Mouse (Mus musculus): ENCODE results near the gene Tas2r104. TPM values are rescaled to one million over a fixed set of nuclear protein-coding genes. Genes with fewer than 3 reads are reported as not detected.

Gene Tas2r104
- not detected for polyA plus RNA-seq (2014; fragmentation: Illumina TruSeq; extraction: RNeasy Lipid Tissue Mini Kit (QIAGEN cat#74804); ENCODE audit: low read depth, low replicate concordance)

DNA sequence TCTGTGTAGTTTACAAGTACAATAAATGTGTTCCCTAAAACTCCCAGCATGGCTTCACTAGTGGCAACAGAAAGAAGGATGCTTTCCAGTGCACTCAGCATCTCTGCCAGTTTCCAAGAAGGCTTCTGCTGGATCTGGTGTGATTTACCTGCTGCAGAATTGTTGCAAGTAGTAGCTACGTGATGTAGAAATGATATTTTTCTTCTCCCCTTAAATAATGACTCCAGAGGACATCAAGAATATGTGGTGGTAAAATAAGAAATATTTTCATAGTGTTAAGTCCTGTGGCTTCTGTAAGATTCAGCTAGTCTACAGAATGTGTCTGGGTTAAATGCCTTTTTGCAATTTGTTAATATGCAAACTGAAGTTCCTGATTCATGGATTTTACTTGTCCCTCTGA, at the start of gene Tas2r104:
Gene Tas2r104 (minus strand): TSS at position 101 of the 400 bp plus-strand sequence.

DNA sequence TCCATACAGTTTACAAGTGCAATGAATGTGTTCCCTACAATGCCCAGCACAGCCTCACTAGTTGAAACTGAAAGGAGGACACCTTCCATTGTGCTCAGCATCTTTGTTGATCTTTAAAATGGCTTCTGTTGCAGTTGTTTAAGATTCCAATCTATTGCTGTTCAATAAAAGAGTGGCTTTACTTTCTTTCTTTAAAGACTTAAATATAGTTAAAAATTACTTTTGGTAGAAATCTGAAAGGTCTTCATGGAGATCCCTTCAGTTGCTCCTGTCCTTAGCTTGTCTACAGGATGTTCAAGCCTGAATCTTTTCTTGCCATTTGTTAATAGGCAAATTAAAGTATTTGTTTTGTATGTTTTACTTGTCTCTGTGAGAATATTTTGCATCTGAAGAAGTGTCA, 4.4 kb upstream of the Tas2r104 start, which contains the start of gene Tas2r114:
Gene Tas2r114 (minus strand): TSS at position 101 of the 400 bp plus-strand sequence.

DNA sequence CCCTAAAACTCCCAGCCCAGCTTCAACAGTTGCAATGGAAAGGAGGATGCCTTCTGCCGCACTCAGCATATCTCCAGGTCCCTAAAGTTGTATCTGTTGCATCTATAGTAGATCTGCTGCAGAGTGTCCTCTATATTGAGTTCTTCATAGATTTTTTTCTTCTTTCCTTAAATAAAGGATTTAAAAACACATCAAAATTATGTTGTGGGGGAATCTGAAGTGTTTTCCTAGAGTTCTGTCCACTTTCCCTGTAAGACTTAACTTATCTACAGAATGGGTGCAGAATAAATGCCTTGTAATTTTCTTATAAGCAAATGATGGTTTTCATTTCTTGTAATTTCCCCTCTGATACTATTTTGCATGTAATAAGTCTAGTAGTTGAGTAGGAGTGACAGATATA, 1.9 kb upstream of the Tas2r104 start, which contains the start of gene Tas2r105:
Gene Tas2r105 (minus strand): TSS at position 101 of the 400 bp plus-strand sequence.

DNA sequence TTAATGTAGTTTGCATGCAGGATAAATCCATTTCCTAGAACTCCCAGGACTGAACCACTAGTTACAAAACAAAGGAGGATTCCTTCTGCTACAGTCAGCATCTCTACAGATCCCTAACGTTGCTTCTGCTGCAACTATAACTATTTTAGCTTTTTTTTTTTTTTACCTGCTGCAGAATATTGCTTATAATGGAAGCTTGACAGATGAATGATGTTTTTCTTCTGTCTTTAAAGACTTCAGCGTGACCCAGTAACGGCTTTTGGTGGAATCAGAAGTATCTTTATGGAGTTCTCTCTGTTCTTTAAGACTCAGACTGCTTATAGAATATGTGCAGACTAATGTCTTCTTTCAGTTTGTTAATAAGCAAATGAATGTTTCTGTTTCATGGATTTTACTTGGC, 6.8 kb downstream of the Tas2r104 start, which contains the start of gene Tas2r106:
Gene Tas2r106 (minus strand): TSS at position 101 of the 400 bp plus-strand sequence.

DNA sequence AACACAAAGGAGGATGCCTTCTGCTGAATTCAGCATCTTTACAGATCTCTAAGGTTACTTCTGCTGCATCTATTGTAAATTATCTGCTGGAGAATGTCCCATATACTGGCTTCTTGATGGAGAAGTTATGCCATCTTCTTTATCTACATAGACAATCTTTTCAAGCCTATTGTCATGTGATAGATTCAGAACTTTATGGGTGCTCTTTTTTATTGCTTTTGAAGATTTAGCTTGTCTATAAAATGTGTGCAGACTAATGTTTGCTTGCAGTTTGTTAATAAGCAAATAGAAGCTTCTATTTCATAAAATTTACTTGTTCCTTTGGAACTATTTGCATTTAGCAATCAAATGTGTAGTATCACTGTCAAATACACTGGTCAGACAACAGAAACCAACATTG, 25.5 kb downstream of the Tas2r104 start, which contains the start of gene Tas2r107:
Gene Tas2r107 (minus strand): TSS at position 101 of the 400 bp plus-strand sequence.

Other genes with a start within 250 kb of the Tas2r104 start
- not detected for gene 5430401F13Rik, start 199.3 kb downstream of the Tas2r104 start, polyA plus RNA-seq (2014; fragmentation: Illumina TruSeq; extraction: RNeasy Lipid Tissue Mini Kit (QIAGEN cat#74804); ENCODE audit: low read depth, low replicate concordance)
- gene Gm6619, start 199.3 kb downstream of the Tas2r104 start, polyA plus RNA-seq (2014; fragmentation: Illumina TruSeq; extraction: RNeasy Lipid Tissue Mini Kit (QIAGEN cat#74804); ENCODE audit: low read depth, low replicate concordance), result not detected
- gene Tas2r130, start 54.8 kb downstream of the Tas2r104 start, polyA plus RNA-seq (2014; fragmentation: Illumina TruSeq; extraction: RNeasy Lipid Tissue Mini Kit (QIAGEN cat#74804); ENCODE audit: low read depth, low replicate concordance), result not detected
- gene Tas2r107, start 25.6 kb downstream of the Tas2r104 start, polyA plus RNA-seq (2014; fragmentation: Illumina TruSeq; extraction: RNeasy Lipid Tissue Mini Kit (QIAGEN cat#74804); ENCODE audit: low read depth, low replicate concordance), result not detected
- not detected for gene Tas2r106, start 6.9 kb downstream of the Tas2r104 start, polyA plus RNA-seq (2014; fragmentation: Illumina TruSeq; extraction: RNeasy Lipid Tissue Mini Kit (QIAGEN cat#74804); ENCODE audit: low read depth, low replicate concordance)
- gene Tas2r105, start 1.8 kb upstream of the Tas2r104 start, polyA plus RNA-seq (2014; fragmentation: Illumina TruSeq; extraction: RNeasy Lipid Tissue Mini Kit (QIAGEN cat#74804); ENCODE audit: low read depth, low replicate concordance), result not detected
- not detected for gene Tas2r114, start 4.3 kb upstream of the Tas2r104 start, polyA plus RNA-seq (2014; fragmentation: Illumina TruSeq; extraction: RNeasy Lipid Tissue Mini Kit (QIAGEN cat#74804); ENCODE audit: low read depth, low replicate concordance)